Mouse (Mus musculus): ENCODE results near the gene Nebl. TPM values are rescaled to one million over a fixed set of nuclear protein-coding genes. Genes with fewer than 3 reads are reported as not detected.

Nebl gene
- polyA plus RNA-seq (2015; fragmentation: Illumina TruSeq; extraction: RNeasy Lipid Tissue Mini Kit (QIAGEN cat#74804); ENCODE audit: low read depth, low replicate concordance) = 46.3 TPM

DNA sequence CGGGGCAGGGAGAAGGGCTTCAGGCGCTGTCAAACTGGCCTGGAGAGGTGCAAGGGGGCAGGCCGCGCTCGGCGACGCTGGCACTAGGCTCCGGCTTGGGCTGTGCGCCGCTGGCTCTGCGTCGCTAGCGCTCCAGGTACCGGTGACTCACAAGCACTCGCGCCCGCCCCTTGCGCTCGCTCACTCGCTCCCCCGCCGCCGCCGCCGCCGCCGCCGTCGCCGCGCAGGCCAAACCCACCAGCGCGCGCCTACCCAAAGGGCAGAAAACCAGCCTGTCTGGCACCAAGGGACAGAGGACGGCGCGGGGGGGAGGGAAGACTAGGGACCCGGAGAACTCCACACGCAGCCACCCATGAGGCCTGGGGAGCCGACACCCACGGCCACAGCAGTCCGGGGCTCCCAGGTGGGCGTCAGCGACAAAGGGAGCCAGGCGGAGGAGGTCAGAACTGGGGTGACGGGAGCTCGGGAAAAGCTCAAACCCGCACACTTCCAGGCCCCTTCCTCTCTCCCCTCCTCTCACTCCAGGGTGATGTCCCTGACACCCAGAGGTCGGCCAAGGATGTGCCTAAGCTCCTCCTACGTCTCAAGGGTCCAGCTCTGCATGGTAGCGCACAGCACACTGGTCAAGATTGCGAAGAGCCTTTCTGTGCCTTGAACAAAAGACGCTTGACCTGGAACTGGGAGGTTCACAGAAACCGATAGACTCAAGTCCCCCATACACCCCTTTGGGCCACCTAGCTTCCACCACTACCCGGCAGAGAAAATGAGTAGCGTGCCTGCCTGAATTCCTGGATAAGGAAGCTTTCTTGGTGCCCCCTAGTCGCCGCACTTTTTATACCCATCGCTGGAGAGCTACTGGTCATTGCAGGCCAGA, at the start of gene Nebl:
Gene Nebl, minus strand, starts transcription at position 508 of the 874 bp plus-strand sequence.

Data from brain, adult 10 weeks (tissue).